Mouse (Mus musculus) intestine, embryonic 15.5 days (tissue): ENCODE measurements around the gene Slc35a5. TPM values are rescaled to one million over a fixed set of nuclear protein-coding genes. Genes with fewer than 3 reads are reported as not detected.
A peak's percentile ranks its signal among the peaks of the same experiment; 100 is the strongest.

Experiments
- ATAC-seq: fragments of 200-750 bp; cut with Nextera tagmentation; 2 replicates; pipeline ENCODE4 v1.8.0; 2017; ENCODE audit warnings: moderate TSS enrichment, moderate library complexity
- H3K27ac ChIP-seq: fragments of 300-500 bp; sonication (generic); 2 replicates; pipeline ENCODE4 v1.5.1; 2015; ENCODE audit warnings: mild to moderate bottlenecking, inconsistent platforms
- H3K27me3 ChIP-seq: fragments of 300-500 bp; sonication (generic); replicated peaks from 2 replicates; pipeline ENCODE4 v1.6.1; 2015; ENCODE audit warnings: inconsistent platforms
- H3K36me3 ChIP-seq: fragments of 300-500 bp; sonication (generic); 2 replicates; pipeline ENCODE4 v1.6.1; 2015; ENCODE audit warnings: inconsistent platforms
- H3K4me1 ChIP-seq: fragments of 300-500 bp; sonication (generic); replicated peaks from 2 replicates; pipeline ENCODE4 v1.6.1; 2015; ENCODE audit warnings: inconsistent platforms
- H3K4me2 ChIP-seq: fragments of 300-500 bp; sonication (generic); replicated peaks from 2 replicates; pipeline ENCODE4 v1.6.1; 2015; ENCODE audit warnings: mild to moderate bottlenecking, inconsistent platforms
- H3K4me3 ChIP-seq: fragments of 300-500 bp; sonication (generic); replicated peaks from 2 replicates; pipeline ENCODE4 v1.5.1; 2015; ENCODE audit warnings: inconsistent platforms
- H3K9ac ChIP-seq: fragments of 300-500 bp; sonication (generic); 2 replicates; pipeline ENCODE4 v1.6.1; 2015; ENCODE audit warnings: inconsistent platforms
- H3K9me3 ChIP-seq: fragments of 300-500 bp; sonication (generic); 2 replicates; pipeline ENCODE4 v1.6.1; 2016; ENCODE audit warnings: inconsistent platforms
- WGBS: fragments of 180-500 bp; shearing (Covaris S2); methylation state at CpG from one replicate; pipeline ENCODE4 v1.1.7; 2015; 5-methylcytosine and 5-hydroxymethylcytosine counted together
- polyA plus RNA-seq: library from polyadenylated mRNA; unstranded; fragments of >200 nt; fragmentation: Nextera tagmentation; extraction: Ambion mirVana; gene quantifications from 2 replicates; pipeline ENCODE4 v1.2.1, GENCODE M21; 2015

Slc35a5 gene
- polyA plus RNA-seq = 21.7 and 22.0 TPM in 2 replicates

GRCm38 (mm10) chr16:45158522-45159388 is at the start of gene Slc35a5, which contains the start of gene Atg3:
Gene Slc35a5, minus strand, starts transcription at chr16:45158706.
Gene Atg3, plus strand, starts transcription at chr16:45158785.
- no peaks in the 10 kb centered on the region for H3K27me3 ChIP-seq
- no peaks in the 10 kb centered on the region for H3K9me3 ChIP-seq
- H3K4me3 ChIP-seq = peak within 1 kb of the TSS; percentile 90
- ATAC-seq = peak; percentile 98
- H3K27ac ChIP-seq = peak within 1 kb of the TSS; percentile 91
- no peaks in the 10 kb centered on the region for H3K4me1 ChIP-seq
- under 1% methylated on average over 58 of the region's 64 CpGs for WGBS
- peak within 1 kb of the TSS; percentile 89 for H3K9ac ChIP-seq
- H3K36me3 ChIP-seq = 0 out of 2 replicates have a peak, but pooled peaks cover 3% of the 10 kb centered on the region
- peak within 1 kb of the TSS; percentile 74 for H3K4me2 ChIP-seq

DNA sequence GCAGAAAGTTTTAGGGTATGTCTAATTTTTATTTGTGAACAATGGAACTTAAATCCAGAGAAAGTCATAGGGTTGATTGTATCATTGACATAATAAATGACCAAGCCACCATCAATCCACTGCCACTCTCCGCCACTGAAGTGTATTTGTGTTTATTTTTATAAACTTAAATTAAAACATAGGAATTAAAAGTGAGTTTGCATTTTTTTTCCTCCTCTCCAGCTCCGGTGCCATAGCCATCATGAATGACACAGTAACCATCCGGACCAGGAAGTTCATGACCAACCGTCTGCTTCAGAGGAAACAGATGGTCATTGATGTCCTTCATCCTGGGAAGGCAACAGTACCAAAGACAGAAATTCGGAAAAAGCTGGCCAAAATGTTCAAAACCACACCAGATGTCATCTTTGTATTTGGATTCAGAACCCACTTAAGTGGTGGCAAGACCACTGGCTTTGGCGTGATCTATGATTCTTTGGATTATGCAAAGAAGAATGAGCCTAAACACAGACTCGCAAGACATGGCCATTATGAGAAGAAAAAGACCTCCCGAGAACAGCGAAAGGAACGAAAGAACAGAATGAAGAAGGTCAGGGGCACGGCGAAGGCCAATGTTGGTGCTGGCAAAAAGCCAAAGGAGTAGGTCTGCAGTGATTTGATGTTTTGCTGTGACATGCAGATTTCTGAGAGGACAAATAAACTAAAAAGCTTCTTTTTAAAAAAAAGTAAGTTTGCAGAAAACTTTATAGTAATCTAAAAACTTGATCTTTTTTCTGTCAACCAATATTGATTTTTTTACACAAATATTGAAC is 46.6 kb upstream of the Slc35a5 start:
- Histone ChIP-seq H3K36me3 (no peaks in the 10 kb centered on the region), H3K4me2 (no peak overlapping the region), H3K27me3 (no peaks in the 10 kb centered on the region), H3K27ac (no peak overlapping the region), H3K4me1 (no peaks in the 10 kb centered on the region), H3K4me3 (no peak overlapping the region), H3K9ac (no peak overlapping the region), H3K9me3 (no peaks in the 10 kb centered on the region)
- WGBS = 80% methylated on average over 12 of the region's 12 CpGs
- ATAC-seq = no peak

DNA sequence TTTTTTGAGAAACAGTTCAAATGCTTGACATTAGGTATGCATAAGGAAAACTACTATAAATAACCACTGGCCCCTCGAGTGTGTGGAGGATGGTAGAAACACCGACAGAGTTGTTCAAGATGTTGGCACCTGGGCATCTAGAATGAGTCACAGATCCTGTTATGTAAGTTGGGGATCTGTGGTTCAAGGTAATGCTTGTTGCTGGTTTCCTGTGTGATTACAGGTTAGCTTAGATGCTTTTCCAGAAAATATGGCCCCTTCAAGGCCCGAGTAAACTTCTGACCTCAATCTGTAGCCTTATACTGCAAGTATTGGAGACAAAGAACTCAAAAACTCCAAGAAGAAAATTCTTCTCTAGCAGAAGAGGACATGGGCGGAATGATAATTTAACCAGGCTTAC is 45.9 kb upstream of the Slc35a5 start:
- Histone ChIP-seq H3K36me3 (no peaks in the 10 kb centered on the region), H3K27me3 (no peaks in the 10 kb centered on the region), H3K4me3 (no peak overlapping the region), H3K4me2 (no peak overlapping the region), H3K27ac (no peak overlapping the region), H3K9ac (no peak overlapping the region), H3K4me1 (no peaks in the 10 kb centered on the region), H3K9me3 (no peaks in the 10 kb centered on the region)
- 83% methylated on average over 4 of the region's 4 CpGs for WGBS
- ATAC-seq = no peak

DNA sequence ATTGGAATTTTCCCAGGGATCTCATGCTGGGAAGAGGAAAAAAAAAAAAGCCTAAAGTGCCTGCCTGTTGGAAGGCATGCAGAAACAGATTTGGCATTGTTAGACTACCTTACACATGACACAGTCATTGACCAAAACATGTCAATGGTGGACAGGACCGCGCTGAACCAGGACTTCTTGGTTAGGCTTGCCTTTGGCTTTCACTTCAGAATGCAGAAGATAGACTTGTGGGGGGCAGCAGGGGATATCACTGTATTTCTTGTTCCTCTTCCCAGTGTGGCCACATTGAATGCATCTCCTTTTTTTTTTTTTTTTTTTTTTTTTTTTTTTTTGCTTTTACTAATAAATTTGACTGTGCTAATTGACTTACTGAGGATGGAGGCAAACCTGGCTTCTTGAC is 42.9 kb upstream of the Slc35a5 start:
- Histone ChIP-seq H3K36me3 (no peaks in the 10 kb centered on the region), H3K4me2 (no peak overlapping the region), H3K27me3 (no peaks in the 10 kb centered on the region), H3K9ac (no peak overlapping the region), H3K9me3 (no peaks in the 10 kb centered on the region), H3K27ac (no peak overlapping the region), H3K4me3 (no peak overlapping the region), H3K4me1 (no peaks in the 10 kb centered on the region)
- no peak for ATAC-seq
- 99% methylated on average over 2 of the region's 2 CpGs for WGBS

GRCm38 (mm10) chr16:45196816-45197215 is 38.3 kb upstream of the Slc35a5 start:
- peak; percentile 80 for ATAC-seq
- H3K9me3 ChIP-seq = no peaks in the 10 kb centered on the region
- H3K36me3 ChIP-seq = no peaks in the 10 kb centered on the region
- no peak overlapping the region for H3K9ac ChIP-seq
- H3K4me1 ChIP-seq = no peaks in the 10 kb centered on the region
- WGBS = 28% methylated on average over 6 of the region's 6 CpGs
- H3K4me3 ChIP-seq = no peak overlapping the region
- H3K27me3 ChIP-seq = no peaks in the 10 kb centered on the region
- no peak overlapping the region for H3K4me2 ChIP-seq
- H3K27ac ChIP-seq = no peak overlapping the region

DNA sequence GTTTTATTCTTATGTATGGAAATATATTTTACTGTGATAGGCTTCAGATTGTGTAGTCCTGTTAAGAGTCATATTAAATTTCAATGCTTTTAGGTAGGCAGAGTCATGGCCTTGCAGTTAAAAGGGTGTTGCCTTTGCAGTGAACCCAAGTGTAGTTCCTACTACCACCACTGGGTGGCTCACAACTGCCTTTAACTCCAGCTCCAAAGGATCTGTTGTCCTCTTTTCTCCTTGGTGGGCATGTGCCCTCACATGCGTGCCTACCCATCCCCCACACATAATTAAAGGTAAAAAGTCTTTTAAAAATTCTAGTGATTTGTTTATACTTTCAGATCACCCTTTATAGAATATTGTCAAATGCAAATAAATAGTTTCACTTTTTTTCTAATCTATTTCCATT is 34.1 kb upstream of the Slc35a5 start:
- Histone ChIP-seq H3K27me3 (no peaks in the 10 kb centered on the region), H3K4me3 (no peak overlapping the region)
- ATAC-seq = peak; percentile 55; the same call in 1 of the 2 replicates

DNA sequence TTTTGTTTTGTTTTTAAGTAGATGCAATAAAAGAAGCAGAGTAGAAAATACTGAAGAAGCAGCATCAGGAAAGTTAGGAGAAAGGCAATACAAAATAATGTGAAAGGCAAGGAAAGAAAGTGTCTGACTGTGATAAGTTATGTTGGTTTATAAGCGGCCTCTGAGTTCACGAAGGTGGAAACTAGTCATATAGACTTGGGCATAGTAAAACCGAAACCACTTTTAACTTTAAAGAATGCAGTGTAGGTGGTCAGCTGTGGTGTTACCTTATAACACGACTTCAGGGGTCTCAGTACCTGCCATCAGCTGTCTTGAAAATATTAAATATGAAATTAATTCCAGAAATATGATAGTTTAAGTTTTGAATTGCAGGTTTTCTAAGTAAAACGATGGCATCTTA is 23.3 kb upstream of the Slc35a5 start:
- Histone ChIP-seq H3K4me3 (no peak overlapping the region), H3K4me1 (no peaks in the 10 kb centered on the region), H3K36me3 (no peaks in the 10 kb centered on the region), H3K4me2 (no peak overlapping the region), H3K9me3 (no peaks in the 10 kb centered on the region), H3K9ac (no peak overlapping the region), H3K27me3 (no peaks in the 10 kb centered on the region), H3K27ac (no peak overlapping the region)
- ATAC-seq = no peak
- WGBS = 91% methylated on average over 5 of the region's 5 CpGs

More for the DNA sequence above, 34.1 kb upstream of the Slc35a5 start:
- H3K4me1 ChIP-seq = no peaks in the 10 kb centered on the region
- no peaks in the 10 kb centered on the region for H3K36me3 ChIP-seq
- no peak overlapping the region for H3K27ac ChIP-seq
- 8% methylated on average over 1 of the region's 1 CpGs for WGBS
- no peaks in the 10 kb centered on the region for H3K9me3 ChIP-seq
- H3K4me2 ChIP-seq = no peak overlapping the region
- no peak overlapping the region for H3K9ac ChIP-seq

DNA sequence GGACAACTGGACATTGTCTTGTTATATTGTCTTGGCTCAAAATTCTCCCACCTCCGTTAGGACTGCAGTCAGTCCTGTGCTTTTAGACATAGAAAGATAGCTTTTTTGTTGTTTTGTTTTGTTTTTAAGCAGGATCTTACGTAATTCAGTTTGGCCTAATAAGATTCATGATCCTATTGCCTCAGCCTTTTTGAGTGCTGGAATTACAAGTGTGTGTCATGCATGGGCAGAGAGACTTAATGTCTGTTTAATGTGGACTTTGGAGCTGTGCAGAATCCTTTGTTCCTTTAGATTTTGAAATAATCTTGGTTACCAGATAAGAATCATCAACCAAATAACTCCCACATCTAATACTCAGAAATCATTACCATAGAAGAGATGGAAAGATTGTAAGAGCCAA is 20.0 kb upstream of the Slc35a5 start:
- no peak for ATAC-seq

GRCm38 (mm10) chr16:45159389-45159716 is 847 bp upstream of the Slc35a5 start:
- Histone ChIP-seq H3K4me1 (no peaks in the 10 kb centered on the region), H3K9ac (peak overlapping the region; percentile 89), H3K27me3 (no peaks in the 10 kb centered on the region), H3K4me3 (peak overlapping the region; percentile 90), H3K9me3 (no peaks in the 10 kb centered on the region), H3K27ac (peak overlapping the region; percentile 91), H3K36me3 (0 out of 2 replicates have a peak, but pooled peaks cover 3% of the 10 kb centered on the region), H3K4me2 (peak overlapping the region; percentile 74)
- ATAC-seq = no peak
- 3% methylated on average over 11 of the region's 11 CpGs for WGBS

More for the DNA sequence above, 20.0 kb upstream of the Slc35a5 start:
- Histone ChIP-seq H3K27ac (no peak overlapping the region), H3K4me2 (no peak overlapping the region), H3K9ac (no peak overlapping the region), H3K27me3 (no peaks in the 10 kb centered on the region), H3K9me3 (no peaks in the 10 kb centered on the region), H3K4me1 (no peaks in the 10 kb centered on the region), H3K36me3 (no peaks in the 10 kb centered on the region), H3K4me3 (no peak overlapping the region)
- whole genome bisulfite sequencing = 92% methylated on average over 2 of the region's 2 CpGs

GRCm38 (mm10) chr16:45158136-45158521 is 377 bp downstream of the Slc35a5 start:
- H3K9me3 ChIP-seq = no peaks in the 10 kb centered on the region
- H3K27ac ChIP-seq = peak overlapping the region; percentile 91
- no peaks in the 10 kb centered on the region for H3K27me3 ChIP-seq
- WGBS = under 1% methylated on average over 20 of the region's 20 CpGs
- peak overlapping the region; percentile 74 for H3K4me2 ChIP-seq
- no peaks in the 10 kb centered on the region for H3K4me1 ChIP-seq
- H3K36me3 ChIP-seq = 0 out of 2 replicates have a peak, but pooled peaks cover 3% of the 10 kb centered on the region
- peak overlapping the region; percentile 89 for H3K9ac ChIP-seq
- H3K4me3 ChIP-seq = peak overlapping the region; percentile 90
- ATAC-seq = peak; percentile 79

- H3K9me3 ChIP-seq = no peaks in the 10 kb centered on the region
- no peaks in the 10 kb centered on the region for H3K27me3 ChIP-seq
- H3K4me1 ChIP-seq = no peaks in the 10 kb centered on the region
- no peak overlapping the region for H3K9ac ChIP-seq
- no peak overlapping the region for H3K4me2 ChIP-seq
- H3K4me3 ChIP-seq = no peak overlapping the region
- 73% methylated on average over 3 of the region's 3 CpGs for WGBS
- H3K36me3 ChIP-seq = 0 out of 2 replicates have a peak, but pooled peaks cover 6% of the 10 kb centered on the region
- no peak for ATAC-seq
- H3K27ac ChIP-seq = no peak overlapping the region
These were observed 3.7 kb downstream of the Slc35a5 start for GRCm38 (mm10) chr16:45154741-45155250.

DNA sequence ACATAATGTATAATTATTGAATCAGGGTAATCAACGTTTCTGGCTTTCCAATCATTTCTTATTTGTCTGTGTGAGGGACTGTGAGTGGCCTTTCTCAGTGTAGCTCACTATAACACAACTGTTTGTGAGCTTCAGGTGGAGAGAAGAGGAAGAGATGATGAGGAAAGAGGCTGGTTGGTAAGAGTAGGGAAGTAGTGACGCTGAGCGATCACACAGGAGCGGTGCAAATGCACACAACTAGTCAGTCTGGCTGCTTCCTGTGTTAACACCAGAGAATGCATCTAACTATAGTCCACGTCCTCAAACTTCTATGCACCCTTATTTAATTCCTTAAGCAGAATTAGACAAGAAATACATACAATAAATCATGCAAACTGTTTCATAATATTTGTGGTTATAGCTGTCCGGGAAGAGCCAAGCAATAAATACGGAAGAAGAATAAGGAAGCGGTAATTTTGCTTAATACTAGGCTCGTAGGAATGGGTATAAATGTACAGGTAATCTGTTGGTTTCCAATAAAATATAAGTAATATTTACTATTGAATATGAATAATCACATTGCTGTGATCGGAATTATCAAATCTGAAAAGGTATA is 9.9 kb downstream of the Slc35a5 start:
- Histone ChIP-seq H3K9ac (no peak overlapping the region), H3K36me3 (0 out of 2 replicates have a peak, but pooled peaks cover 9% of the 10 kb centered on the region), H3K4me2 (no peak overlapping the region), H3K27me3 (no peaks in the 10 kb centered on the region), H3K9me3 (no peaks in the 10 kb centered on the region), H3K4me3 (no peak overlapping the region), H3K27ac (no peak overlapping the region), H3K4me1 (no peaks in the 10 kb centered on the region)
- 91% methylated on average over 10 of the region's 10 CpGs for WGBS
- no peak for ATAC-seq
